Mouse (Mus musculus) heart, postnatal 14 days (tissue): ENCODE results near the gene Fpr-rs3. TPM values are rescaled to one million over a fixed set of nuclear protein-coding genes. Genes with fewer than 3 reads are reported as not detected.

Source experiments
- DNase-seq, 2 experiments: peaks; one replicate each; pipeline ENCODE4 v3.0.0; 2021 to 2022
- intact Hi-C: fragments of 180-260 bp; cut with DNase I; formaldehyde crosslinking; loops from one replicate; pipeline ENCODE4 v1.15.1; 2025
- long read RNA-seq, 2 experiments: library from polyadenylated mRNA; stranded (forward); transcript quantifications; one replicate each; pipeline ENCODE4 v2.0.0; 2021
- total RNA-seq, 2 experiments: library from RNA; stranded (reverse); gene quantifications; 2 replicates each; pipeline ENCODE4 v1.2.3; 2021

Gene Fpr-rs3
- not detected for total RNA-seq
- long read RNA-seq, experiment 1: 0 reads
- long read RNA-seq, experiment 2: 0 reads

GRCm38 (mm10) chr17:20624777-20625176 is at the start of gene Fpr-rs3:
TSS of gene Fpr-rs3 (minus strand) at chr17:20624877.
- DNase-seq: no peak
- intact Hi-C loops: no loop called here

- intact Hi-C loops: no loop called here
- no peak for DNase-seq
Observed at GRCm38 (mm10) chr17:20596323-20596722, 28.4 kb downstream of the Fpr-rs3 start, which contains the start of gene Vmn2r110. TSS of gene Vmn2r110 (minus strand) at chr17:20596423.

Other genes starting within 250 kb of the Fpr-rs3 start
- gene Vmn1r224, start 210.7 kb downstream of the Fpr-rs3 start, total RNA-seq: not detected
- not detected for gene Vmn2r108, start 143.5 kb downstream of the Fpr-rs3 start, total RNA-seq
- gene Vmn1r225, start 126.7 kb downstream of the Fpr-rs3 start, total RNA-seq: not detected
- not detected for gene Vmn2r109, start 60.1 kb downstream of the Fpr-rs3 start, total RNA-seq
- gene Vmn2r110, start 28.5 kb downstream of the Fpr-rs3 start, total RNA-seq: not detected
- gene Vmn1r226, start 58.0 kb upstream of the Fpr-rs3 start, total RNA-seq: not detected
- not detected for gene Vmn1r227, start 105.0 kb upstream of the Fpr-rs3 start, total RNA-seq
- not detected for gene Vmn1r228, start 161.3 kb upstream of the Fpr-rs3 start, total RNA-seq
- gene Vmn1r229, start 186.7 kb upstream of the Fpr-rs3 start, total RNA-seq: not detected
- gene Vmn1r230, start 215.6 kb upstream of the Fpr-rs3 start, total RNA-seq: not detected